Mouse (Mus musculus) liver, embryonic 11.5 days (tissue): ENCODE measurements around the gene March8. TPM values are rescaled to one million over a fixed set of nuclear protein-coding genes. Genes with fewer than 3 reads are reported as not detected.

Experiments
- ATAC-seq: fragments of 200-750 bp; cut with Nextera tagmentation; replicated peaks from 2 replicates; pipeline ENCODE4 v1.8.0; 2017; ENCODE audit warnings: moderate number of reproducible peaks, mild to moderate bottlenecking, moderate TSS enrichment, moderate library complexity; ENCODE audit not compliant: low FRiP score
- DNase-seq: peaks from one replicate; pipeline ENCODE4 v3.0.0-alpha.2; 2017; ENCODE audit warnings: low spot score
- H3K27ac ChIP-seq: fragments of 300-500 bp; sonication (generic); 2 replicates; pipeline ENCODE4 v1.5.1; 2014; ENCODE audit warnings: mild to moderate bottlenecking, low read depth, low read length, control low read depth
- H3K27me3 ChIP-seq: fragments of 300-500 bp; sonication (generic); replicated peaks from 2 replicates; pipeline ENCODE4 v1.6.1; 2014; ENCODE audit warnings: low read length, mixed read lengths; ENCODE audit not compliant: control insufficient read depth, insufficient read depth
- H3K36me3 ChIP-seq: fragments of 300-500 bp; sonication (generic); 2 replicates; pipeline ENCODE4 v1.6.1; 2014; ENCODE audit warnings: mild to moderate bottlenecking, low read length, moderate library complexity, mixed read lengths; ENCODE audit not compliant: control insufficient read depth, insufficient read depth
- H3K4me1 ChIP-seq: fragments of 300-500 bp; sonication (generic); replicated peaks from 2 replicates; pipeline ENCODE4 v1.6.1; 2014; ENCODE audit warnings: low read length, mixed read lengths; ENCODE audit not compliant: control insufficient read depth, insufficient read depth
- H3K4me2 ChIP-seq: fragments of 300-500 bp; sonication (generic); 2 replicates; pipeline ENCODE4 v1.6.1; 2014; ENCODE audit warnings: mild to moderate bottlenecking, control low read depth, moderate library complexity
- H3K4me3 ChIP-seq: fragments of 300-500 bp; sonication (generic); 2 replicates; pipeline ENCODE4 v1.5.1; 2014; ENCODE audit warnings: low read depth, low read length, control low read depth
- H3K9ac ChIP-seq: fragments of 300-500 bp; sonication (generic); 2 replicates; pipeline ENCODE4 v1.6.1; 2014; ENCODE audit warnings: low read depth, low read length, control low read depth
- H3K9me3 ChIP-seq: fragments of 300-500 bp; sonication (generic); 2 replicates; pipeline ENCODE4 v1.6.1; 2016; ENCODE audit warnings: low read length, inconsistent platforms, mixed read lengths; ENCODE audit not compliant: control insufficient read depth
- whole genome bisulfite sequencing: fragments of 180-500 bp; shearing (Covaris S2); extraction: QIAGEN DNeasy Blood & Tissue Kit; methylation state at CpG from one replicate; pipeline ENCODE4 v1.1.7; 2014; 5-methylcytosine and 5-hydroxymethylcytosine counted together
- polyA plus RNA-seq: library from polyadenylated mRNA; unstranded; fragments of >200 nt; fragmentation: Nextera tagmentation; extraction: Ambion mirVana; gene quantifications from 2 replicates; pipeline ENCODE4 v1.2.1, GENCODE M21; 2014

The March8 gene
- polyA plus RNA-seq, 1 experiment from 2014 or later, result 41.3 TPM

GRCm38 (mm10) chr6:116380157-116380556 is 42.3 kb downstream of the March8 start:
- H3K27me3 ChIP-seq, result no peaks in the 10 kb centered on the region
- no peak overlapping the region for H3K4me2 ChIP-seq
- H3K4me1 ChIP-seq, result peaks cover 5% of the 10 kb centered on the region; the same call in 1 of the 2 replicates
- H3K4me3 ChIP-seq, result no peak overlapping the region
- no peaks in the 10 kb centered on the region for H3K9me3 ChIP-seq
- ATAC-seq, result no peak
- no peak for DNase-seq
- H3K36me3 ChIP-seq, result no peaks in the 10 kb centered on the region
- no peak overlapping the region for H3K9ac ChIP-seq
- no peak overlapping the region for H3K27ac ChIP-seq
- 57% methylated on average over 3 of the region's 3 CpGs for WGBS

- DNase-seq, result no peak
- no peaks in the 10 kb centered on the region for H3K36me3 ChIP-seq
- no peak overlapping the region for H3K4me3 ChIP-seq
Observed at GRCm38 (mm10) chr6:116381605-116382004, 43.8 kb downstream of the March8 start.

GRCm38 (mm10) chr6:116383582-116383981 is 45.8 kb downstream of the March8 start:
- Histone ChIP-seq H3K27ac (no peak overlapping the region), H3K9me3 (no peaks in the 10 kb centered on the region), H3K4me3 (no peak overlapping the region), H3K36me3 (no peaks in the 10 kb centered on the region), H3K9ac (no peak overlapping the region), H3K4me2 (no peak overlapping the region), H3K4me1 (peaks cover 10% of the 10 kb centered on the region), H3K27me3 (no peaks in the 10 kb centered on the region)
- ATAC-seq, result no peak
- WGBS, result 93% methylated on average over 10 of the region's 10 CpGs
- no peak for DNase-seq

More at GRCm38 (mm10) chr6:116381605-116382004, 43.8 kb downstream of the March8 start:
- no peak for ATAC-seq
- Histone ChIP-seq H3K27me3 (no peaks in the 10 kb centered on the region), H3K4me2 (no peak overlapping the region), H3K4me1 (peaks cover 10% of the 10 kb centered on the region), H3K9me3 (no peaks in the 10 kb centered on the region), H3K27ac (no peak overlapping the region), H3K9ac (no peak overlapping the region)
- 42% methylated on average over 2 of the region's 2 CpGs for WGBS

GRCm38 (mm10) chr6:116385194-116386044 is 47.6 kb downstream of the March8 start:
- Histone ChIP-seq H3K9me3 (no peaks in the 10 kb centered on the region), H3K4me1 (peaks cover 10% of the 10 kb centered on the region), H3K4me2 (no peak overlapping the region), H3K27ac (0 out of 2 replicates have a peak overlapping the region, but pooled peaks have one; percentile 3), H3K36me3 (no peaks in the 10 kb centered on the region), H3K9ac (no peak overlapping the region), H3K27me3 (no peaks in the 10 kb centered on the region), H3K4me3 (no peak overlapping the region)
- no peak for DNase-seq
- no peak for ATAC-seq
- 52% methylated on average over 5 of the region's 5 CpGs for WGBS

- DNase-seq, result no peak
- Histone ChIP-seq H3K9me3 (no peaks in the 10 kb centered on the region), H3K27me3 (no peaks in the 10 kb centered on the region), H3K4me1 (peaks cover 10% of the 10 kb centered on the region), H3K4me2 (no peak overlapping the region), H3K27ac (0 out of 2 replicates have a peak overlapping the region, but pooled peaks have one; percentile 3), H3K36me3 (no peaks in the 10 kb centered on the region), H3K4me3 (no peak overlapping the region), H3K9ac (no peak overlapping the region)
- ATAC-seq, result no peak
- 53% methylated on average over 4 of the region's 4 CpGs for WGBS
Observed at GRCm38 (mm10) chr6:116386045-116386415, 48.2 kb downstream of the March8 start.

- no peak for DNase-seq
- Histone ChIP-seq H3K4me2 (no peak overlapping the region), H3K27me3 (no peaks in the 10 kb centered on the region), H3K27ac (no peak overlapping the region), H3K9me3 (no peaks in the 10 kb centered on the region), H3K4me1 (peaks cover 10% of the 10 kb centered on the region), H3K36me3 (no peaks in the 10 kb centered on the region), H3K4me3 (no peak overlapping the region), H3K9ac (no peak overlapping the region)
- no peak for ATAC-seq
- 91% methylated on average over 3 of the region's 3 CpGs for WGBS
Observed at GRCm38 (mm10) chr6:116386506-116386905, 48.7 kb downstream of the March8 start.

GRCm38 (mm10) chr6:116388068-116388467 is 50.2 kb downstream of the March8 start:
- Histone ChIP-seq H3K27me3 (no peaks in the 10 kb centered on the region), H3K4me1 (peaks cover 6% of the 10 kb centered on the region), H3K36me3 (no peaks in the 10 kb centered on the region), H3K27ac (no peak overlapping the region), H3K9me3 (no peaks in the 10 kb centered on the region), H3K9ac (no peak overlapping the region), H3K4me2 (no peak overlapping the region), H3K4me3 (no peak overlapping the region)
- DNase-seq, result no peak
- 95% methylated on average over 1 of the region's 1 CpGs for WGBS
- ATAC-seq, result peak; percentile 65; the same call in 1 of the 2 replicates

GRCm38 (mm10) chr6:116389481-116389880 is 51.7 kb downstream of the March8 start:
- Histone ChIP-seq H3K36me3 (no peaks in the 10 kb centered on the region), H3K4me1 (peaks cover 6% of the 10 kb centered on the region), H3K9me3 (no peaks in the 10 kb centered on the region), H3K9ac (no peak overlapping the region), H3K27me3 (no peaks in the 10 kb centered on the region), H3K4me3 (no peak overlapping the region), H3K4me2 (no peak overlapping the region), H3K27ac (no peak overlapping the region)
- no peak for DNase-seq
- no peak for ATAC-seq
